Mouse (Mus musculus) kidney, adult 2 months (tissue): ENCODE data around the gene Ccdc78.

Source experiments
- CTCF ChIP-seq: fragments of 200-500 bp; conservative IDR thresholded peaks from 2 replicates; pipeline ENCODE4 v1.5.1; 2011; ENCODE audit warnings: low read depth, mild to moderate bottlenecking, control low read depth, low read length, moderate library complexity, mixed read lengths; ENCODE audit not compliant: insufficient read depth, insufficient read length
- POLR2A ChIP-seq: fragments of 200-500 bp; IDR thresholded peaks from one replicate; pipeline ENCODE4 v1.6.1; 2011; ENCODE audit warnings: low read depth, low read length, control low read depth

GRCm38 (mm10) chr17:25783086-25783485, 3.3 kb upstream of the Ccdc78 start:
- TF ChIP-seq POLR2A, result no peak
- no peak for TF ChIP-seq CTCF
